Mouse (Mus musculus): ENCODE data around the gene Tnfsf4.

Gene Tnfsf4

GRCm38 (mm10) chr1:161394931-161395459 is at the start of gene Tnfsf4:
Gene Tnfsf4, plus strand, starts transcription at chr1:161395409.
- DNase-seq (ENCODE audit: low read depth, low spot score) = no peak

- no peak for DNase-seq (ENCODE audit: low read depth, low spot score)
Measured at GRCm38 (mm10) chr1:161350981-161351380, 44.2 kb upstream of the Tnfsf4 start.

- DNase-seq (ENCODE audit: low read depth, low spot score) = no peak
Measured at GRCm38 (mm10) chr1:161365006-161365405, 30.2 kb upstream of the Tnfsf4 start.

GRCm38 (mm10) chr1:161371919-161372318 is 23.3 kb upstream of the Tnfsf4 start:
- DNase-seq (ENCODE audit: low read depth, low spot score) = no peak

- no peak for DNase-seq (ENCODE audit: low read depth, low spot score)
Measured at GRCm38 (mm10) chr1:161375866-161376265, 19.3 kb upstream of the Tnfsf4 start.

GRCm38 (mm10) chr1:161378571-161378970 is 16.6 kb upstream of the Tnfsf4 start:
- no peak for DNase-seq (ENCODE audit: low read depth, low spot score)

GRCm38 (mm10) chr1:161379685-161380424 is 15.4 kb upstream of the Tnfsf4 start:
- peak; percentile 10 for DNase-seq (ENCODE audit: low read depth, low spot score)

- no peak for DNase-seq (ENCODE audit: low read depth, low spot score)
Measured at GRCm38 (mm10) chr1:161380425-161380780, 14.8 kb upstream of the Tnfsf4 start.

GRCm38 (mm10) chr1:161390066-161390465 is 5.1 kb upstream of the Tnfsf4 start:
- DNase-seq (ENCODE audit: low read depth, low spot score) = no peak

GRCm38 (mm10) chr1:161392906-161393305 is 2.3 kb upstream of the Tnfsf4 start:
- DNase-seq (ENCODE audit: low read depth, low spot score) = no peak

- DNase-seq (ENCODE audit: low read depth, low spot score) = no peak
Measured at GRCm38 (mm10) chr1:161395610-161396009, 401 bp downstream of the Tnfsf4 start.

- no peak for DNase-seq (ENCODE audit: low read depth, low spot score)
Measured at GRCm38 (mm10) chr1:161396351-161396750, 1.1 kb downstream of the Tnfsf4 start.

GRCm38 (mm10) chr1:161400126-161400525 is 4.9 kb downstream of the Tnfsf4 start:
- DNase-seq (ENCODE audit: low read depth, low spot score) = peak; percentile 43

GRCm38 (mm10) chr1:161403061-161403460 is 7.9 kb downstream of the Tnfsf4 start:
- no peak for DNase-seq (ENCODE audit: low read depth, low spot score)

- DNase-seq (ENCODE audit: low read depth, low spot score) = no peak
Measured at GRCm38 (mm10) chr1:161406480-161406879, 11.3 kb downstream of the Tnfsf4 start.

- DNase-seq (ENCODE audit: low read depth, low spot score) = no peak
Measured at GRCm38 (mm10) chr1:161419926-161420325, 24.7 kb downstream of the Tnfsf4 start.

- no peak for DNase-seq (ENCODE audit: low read depth, low spot score)
Measured at GRCm38 (mm10) chr1:161420646-161421045, 25.4 kb downstream of the Tnfsf4 start.

- DNase-seq (ENCODE audit: low read depth, low spot score) = no peak
Measured at GRCm38 (mm10) chr1:161426277-161427056, 31.3 kb downstream of the Tnfsf4 start.

- no peak for DNase-seq (ENCODE audit: low read depth, low spot score)
Measured at GRCm38 (mm10) chr1:161427057-161427311, 31.8 kb downstream of the Tnfsf4 start.

GRCm38 (mm10) chr1:161435781-161436180 is 40.6 kb downstream of the Tnfsf4 start:
- no peak for DNase-seq (ENCODE audit: low read depth, low spot score)

GRCm38 (mm10) chr1:161436503-161436902 is 41.3 kb downstream of the Tnfsf4 start:
- DNase-seq (ENCODE audit: low read depth, low spot score) = no peak

- DNase-seq (ENCODE audit: low read depth, low spot score) = no peak
Measured at GRCm38 (mm10) chr1:161444858-161445257, 49.6 kb downstream of the Tnfsf4 start.

GRCm38 (mm10) chr1:161451683-161452245 is 56.6 kb downstream of the Tnfsf4 start:
- DNase-seq (ENCODE audit: low read depth, low spot score) = no peak
